Mouse (Mus musculus): ENCODE results near the gene Evx1. TPM values are rescaled to one million over a fixed set of nuclear protein-coding genes. Genes with fewer than 3 reads are reported as not detected.

The Evx1 gene
- polyA plus RNA-seq, 1 experiment from 2014 or later: not detected

GRCm38 (mm10) chr6:52272766-52273655 is 40.3 kb upstream of the Evx1 start:
- no peak overlapping the region for H3K4me3 ChIP-seq
- H3K27ac ChIP-seq: no peak overlapping the region
- H3K4me1 ChIP-seq (replicated peaks): peaks cover 11% of the 10 kb centered on the region
- 17% methylated on average over 22 of the region's 22 CpGs for WGBS
- H3K36me3 ChIP-seq: no peaks in the 10 kb centered on the region
- no peak for ATAC-seq (replicated peaks; ENCODE audit: insufficient number of reproducible peaks, insufficient read depth, low FRiP score, low read depth)
- no peaks in the 10 kb centered on the region for H3K9me3 ChIP-seq (replicated peaks)
- H3K27me3 ChIP-seq: peaks cover 98% of the 10 kb centered on the region
- H3K9ac ChIP-seq: no peak overlapping the region
- H3K4me2 ChIP-seq: no peak overlapping the region; the same call in 1 of the 2 replicates

- H3K4me2 ChIP-seq: no peak overlapping the region; the same call in 1 of the 2 replicates
Measured at GRCm38 (mm10) chr6:52273656-52274280, 39.5 kb upstream of the Evx1 start.

GRCm38 (mm10) chr6:52274576-52274975 is 38.7 kb upstream of the Evx1 start:
- WGBS: 15% methylated on average over 11 of the region's 11 CpGs
- Histone ChIP-seq H3K27ac (no peak overlapping the region), H3K9me3 (replicated peaks) (no peaks in the 10 kb centered on the region), H3K9ac (no peak overlapping the region), H3K4me1 (replicated peaks) (peaks cover 11% of the 10 kb centered on the region), H3K36me3 (no peaks in the 10 kb centered on the region), H3K27me3 (peaks cover 91% of the 10 kb centered on the region), H3K4me3 (no peak overlapping the region), H3K4me2 (no peak overlapping the region)
- no peak for ATAC-seq (replicated peaks; ENCODE audit: insufficient number of reproducible peaks, insufficient read depth, low FRiP score, low read depth)

More at GRCm38 (mm10) chr6:52273656-52274280, 39.5 kb upstream of the Evx1 start:
- 4% methylated on average over 22 of the region's 22 CpGs for WGBS
- peaks cover 96% of the 10 kb centered on the region for H3K27me3 ChIP-seq
- peaks cover 11% of the 10 kb centered on the region for H3K4me1 ChIP-seq (replicated peaks)
- no peak overlapping the region for H3K27ac ChIP-seq
- H3K4me3 ChIP-seq: no peak overlapping the region
- no peaks in the 10 kb centered on the region for H3K9me3 ChIP-seq (replicated peaks)
- no peaks in the 10 kb centered on the region for H3K36me3 ChIP-seq
- no peak for ATAC-seq (replicated peaks; ENCODE audit: insufficient number of reproducible peaks, insufficient read depth, low FRiP score, low read depth)
- H3K9ac ChIP-seq: no peak overlapping the region

DNA sequence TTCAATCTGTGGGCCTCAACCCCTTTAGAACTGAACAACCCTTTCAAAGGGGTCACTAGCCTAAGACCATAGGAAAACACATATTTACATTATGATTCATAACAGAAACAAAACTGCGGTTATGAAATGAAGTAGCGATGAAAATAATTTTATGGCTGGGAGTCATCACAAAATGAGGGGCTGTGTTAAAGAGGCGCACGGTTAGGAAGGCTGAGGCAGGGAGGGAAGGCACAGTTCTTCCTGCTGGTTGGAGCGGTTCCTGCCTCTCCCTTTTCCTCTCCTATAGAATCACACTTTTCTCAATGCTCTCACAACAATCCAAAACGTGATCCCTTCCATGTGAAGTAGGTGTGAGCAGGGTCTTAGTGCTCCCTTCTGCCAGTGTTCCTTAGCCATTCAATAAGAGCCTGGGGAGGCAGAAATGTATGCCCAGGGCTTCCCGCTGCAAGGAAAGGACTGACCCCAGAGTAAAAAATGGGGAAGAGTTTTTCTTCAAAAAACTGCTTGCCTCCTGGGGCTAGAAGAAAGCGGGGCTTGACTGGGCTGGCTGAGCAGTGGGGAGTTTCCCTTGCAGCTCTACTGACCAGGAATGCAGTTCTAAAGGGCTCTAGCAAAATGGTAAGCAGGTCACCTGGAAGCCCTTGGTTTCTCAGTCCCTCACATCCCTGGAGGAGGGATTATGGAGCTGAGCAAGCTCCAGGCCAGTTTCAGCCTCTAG is 37.6 kb upstream of the Evx1 start:
- Histone ChIP-seq H3K4me2 (no peak overlapping the region), H3K27me3 (peaks cover 83% of the 10 kb centered on the region), H3K4me1 (replicated peaks) (peaks cover 13% of the 10 kb centered on the region), H3K27ac (no peak overlapping the region), H3K36me3 (no peaks in the 10 kb centered on the region), H3K9ac (no peak overlapping the region), H3K4me3 (no peak overlapping the region), H3K9me3 (replicated peaks) (no peaks in the 10 kb centered on the region)
- ATAC-seq (replicated peaks; ENCODE audit: insufficient number of reproducible peaks, insufficient read depth, low FRiP score, low read depth): no peak
- 15% methylated on average over 8 of the region's 8 CpGs for WGBS

DNA sequence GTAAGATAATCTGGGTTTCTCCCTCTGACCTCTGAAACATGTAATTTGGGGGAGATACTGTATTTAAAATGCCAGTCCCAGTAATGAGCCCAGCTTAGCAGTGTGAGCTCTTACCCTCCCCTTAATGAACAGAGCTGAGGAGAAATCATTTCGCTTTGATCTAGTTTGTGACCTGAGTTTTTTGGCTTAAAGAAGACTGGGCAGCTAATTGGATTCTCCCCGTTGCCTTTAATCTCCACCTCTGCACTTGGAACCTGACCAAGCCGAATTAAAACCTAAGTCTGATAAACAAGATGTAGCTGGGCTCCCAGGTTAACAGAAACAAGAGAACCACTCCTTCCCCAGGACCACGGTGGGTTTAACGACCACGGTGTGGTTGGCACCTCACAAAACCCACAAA is 36.9 kb upstream of the Evx1 start:
- H3K4me2 ChIP-seq: no peak overlapping the region
- WGBS: 6% methylated on average over 6 of the region's 6 CpGs
- no peak for ATAC-seq (replicated peaks; ENCODE audit: insufficient number of reproducible peaks, insufficient read depth, low FRiP score, low read depth)

GRCm38 (mm10) chr6:52276920-52277319 is 36.4 kb upstream of the Evx1 start:
- Histone ChIP-seq H3K27me3 (peaks cover 78% of the 10 kb centered on the region), H3K27ac (no peak overlapping the region), H3K36me3 (no peaks in the 10 kb centered on the region), H3K4me2 (no peak overlapping the region), H3K9me3 (replicated peaks) (no peaks in the 10 kb centered on the region), H3K9ac (no peak overlapping the region), H3K4me1 (replicated peaks) (peaks cover 13% of the 10 kb centered on the region), H3K4me3 (no peak overlapping the region)
- no peak for ATAC-seq (replicated peaks; ENCODE audit: insufficient number of reproducible peaks, insufficient read depth, low FRiP score, low read depth)
- 13% methylated on average over 5 of the region's 5 CpGs for WGBS

More for the DNA sequence above, 36.9 kb upstream of the Evx1 start:
- no peaks in the 10 kb centered on the region for H3K36me3 ChIP-seq
- peaks cover 81% of the 10 kb centered on the region for H3K27me3 ChIP-seq
- H3K9me3 ChIP-seq (replicated peaks): no peaks in the 10 kb centered on the region
- no peak overlapping the region for H3K27ac ChIP-seq
- peaks cover 13% of the 10 kb centered on the region for H3K4me1 ChIP-seq (replicated peaks)
- H3K4me3 ChIP-seq: no peak overlapping the region
- H3K9ac ChIP-seq: no peak overlapping the region

DNA sequence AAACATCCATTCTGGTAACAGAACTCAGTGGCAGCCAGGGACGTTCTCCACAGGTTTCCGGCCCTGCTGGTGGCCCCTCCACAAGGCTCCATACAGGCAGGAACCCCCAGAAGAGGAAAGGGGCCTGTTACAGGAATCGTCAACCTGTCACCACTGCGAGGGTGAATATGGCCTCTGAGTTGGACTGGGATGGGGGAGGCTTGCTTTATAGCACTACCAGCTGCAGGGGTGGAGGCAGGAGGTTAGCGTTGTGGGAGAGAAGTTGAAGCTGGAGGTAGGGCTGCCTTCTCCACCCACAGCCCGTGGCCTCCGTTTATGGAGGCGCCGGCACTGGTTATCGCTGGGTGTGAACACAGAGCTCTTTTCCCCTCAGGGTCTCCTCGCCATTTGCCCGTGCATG is 32.2 kb upstream of the Evx1 start:
- no peak overlapping the region for H3K9ac ChIP-seq
- peaks cover 54% of the 10 kb centered on the region for H3K27me3 ChIP-seq
- no peaks in the 10 kb centered on the region for H3K9me3 ChIP-seq (replicated peaks)
- 48% methylated on average over 12 of the region's 12 CpGs for WGBS
- H3K4me1 ChIP-seq (replicated peaks): peaks cover 2% of the 10 kb centered on the region; the same call in 1 of the 2 replicates
- H3K36me3 ChIP-seq: no peaks in the 10 kb centered on the region
- ATAC-seq (replicated peaks; ENCODE audit: insufficient number of reproducible peaks, insufficient read depth, low FRiP score, low read depth): no peak
- no peak overlapping the region for H3K4me3 ChIP-seq
- H3K27ac ChIP-seq: no peak overlapping the region
- no peak overlapping the region for H3K4me2 ChIP-seq

DNA sequence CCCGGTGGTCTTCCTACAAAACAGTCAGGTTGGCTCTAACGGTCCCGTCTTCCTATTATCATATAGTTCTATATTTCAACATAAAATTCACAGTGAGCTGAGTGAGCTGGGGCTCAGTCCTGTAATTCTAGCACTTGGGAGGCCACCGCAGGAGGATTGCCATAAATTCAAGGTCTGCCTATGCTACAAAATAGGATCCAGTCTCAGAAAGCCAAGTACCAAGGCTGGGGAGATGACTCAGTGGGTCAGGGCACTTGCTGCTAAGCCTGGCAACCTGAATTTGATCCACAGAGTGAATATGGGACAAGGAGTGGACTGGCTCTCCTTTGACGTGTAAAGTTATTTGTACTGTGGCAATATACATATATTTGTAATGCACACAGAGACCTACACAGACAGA is 29.4 kb upstream of the Evx1 start:
- Histone ChIP-seq H3K4me3 (no peak overlapping the region), H3K9me3 (replicated peaks) (no peaks in the 10 kb centered on the region), H3K36me3 (no peaks in the 10 kb centered on the region), H3K27ac (no peak overlapping the region), H3K4me2 (no peak overlapping the region), H3K9ac (no peak overlapping the region), H3K4me1 (replicated peaks) (peaks cover 2% of the 10 kb centered on the region; the same call in 1 of the 2 replicates), H3K27me3 (peaks cover 49% of the 10 kb centered on the region)
- ATAC-seq (replicated peaks; ENCODE audit: insufficient number of reproducible peaks, insufficient read depth, low FRiP score, low read depth): no peak
- WGBS: 82% methylated on average over 5 of the region's 5 CpGs

GRCm38 (mm10) chr6:52290186-52290585 is 23.1 kb upstream of the Evx1 start:
- Histone ChIP-seq H3K4me3 (no peak overlapping the region), H3K27ac (no peak overlapping the region), H3K9ac (no peak overlapping the region), H3K9me3 (replicated peaks) (no peaks in the 10 kb centered on the region), H3K4me1 (replicated peaks) (peaks cover 10% of the 10 kb centered on the region), H3K27me3 (peaks cover 77% of the 10 kb centered on the region), H3K4me2 (no peak overlapping the region), H3K36me3 (no peaks in the 10 kb centered on the region)
- 16% methylated on average over 12 of the region's 12 CpGs for WGBS
- ATAC-seq (replicated peaks; ENCODE audit: insufficient number of reproducible peaks, insufficient read depth, low FRiP score, low read depth): no peak

GRCm38 (mm10) chr6:52291021-52291860 is 22.1 kb upstream of the Evx1 start:
- H3K4me1 ChIP-seq (replicated peaks): peaks cover 10% of the 10 kb centered on the region
- H3K27ac ChIP-seq: no peak overlapping the region
- peak overlapping the region; percentile 41 for H3K4me3 ChIP-seq
- H3K4me2 ChIP-seq: peak overlapping the region; percentile 62
- no peaks in the 10 kb centered on the region for H3K9me3 ChIP-seq (replicated peaks)
- peaks cover 83% of the 10 kb centered on the region for H3K27me3 ChIP-seq
- WGBS: 5% methylated on average over 45 of the region's 45 CpGs
- ATAC-seq (replicated peaks; ENCODE audit: insufficient number of reproducible peaks, insufficient read depth, low FRiP score, low read depth): no peak
- 0 out of 2 replicates have a peak overlapping the region, but pooled peaks have one; percentile 15 for H3K9ac ChIP-seq
- no peaks in the 10 kb centered on the region for H3K36me3 ChIP-seq
